Mouse (Mus musculus) CH12.LX (cell line): ENCODE data around the gene Arhgef28. TPM values are rescaled to one million over a fixed set of nuclear protein-coding genes. Genes with fewer than 3 reads are reported as not detected.

Experiments used
- DNase-seq: peaks from one replicate; pipeline ENCODE4 v3.0.0-alpha.2; 2013; ENCODE audit errors: extremely low read depth
- H3K27ac ChIP-seq: 2 replicates; pipeline ENCODE4 v1.5.1; 2012; ENCODE audit warnings: low read depth, mild to moderate bottlenecking, control low read depth, moderate library complexity; ENCODE audit not compliant: insufficient read depth
- H3K27me3 ChIP-seq: replicated peaks from 2 replicates; pipeline ENCODE3; 2012; ENCODE audit warnings: inconsistent platforms
- H3K36me3 ChIP-seq, 2 experiments: replicated peaks in 1 of 2; 2 replicates each; pipeline versions ENCODE3 to v1.6.1; 2012; ENCODE audit warnings: inconsistent platforms in 1 of 2, low read length in 1 of 2, mild to moderate bottlenecking in 1 of 2, mixed read lengths in 1 of 2, moderate library complexity in 1 of 2; ENCODE audit not compliant: control insufficient read depth in 1 of 2, insufficient read depth in 1 of 2
- H3K4me1 ChIP-seq, 2 experiments: 2 replicates each; pipeline ENCODE4 v1.6.1; 2012; ENCODE audit warnings: inconsistent platforms in 1 of 2, moderate library complexity in 1 of 2; ENCODE audit not compliant: insufficient read depth in 2 of 2, control insufficient read depth in 1 of 2
- H3K4me2 ChIP-seq: 2 replicates; pipeline ENCODE4 v1.6.1; 2012; ENCODE audit warnings: low read depth, mild to moderate bottlenecking, control low read depth; ENCODE audit not compliant: poor library complexity, insufficient read depth, severe bottlenecking
- H3K4me3 ChIP-seq, 3 experiments: fragments of 150-350 bp in 1 of 3; sonication (generic) in 1 of 3; replicated peaks in 1 of 3; 2 replicates each; pipeline versions ENCODE3 to v1.5.1; 2011 to 2012; ENCODE audit warnings: low read depth in 2 of 3, low read length in 2 of 3, mild to moderate bottlenecking in 2 of 3, moderate library complexity in 2 of 3, control low read depth in 1 of 3, improper control_type of control experiment in 1 of 3, inconsistent platforms in 1 of 3, mixed read lengths in 1 of 3; ENCODE audit not compliant: poor library complexity in 1 of 3
- H3K79me2 ChIP-seq: replicated peaks from 2 replicates; pipeline ENCODE4 v1.6.1; 2012; ENCODE audit warnings: mild to moderate bottlenecking, moderate library complexity; ENCODE audit not compliant: control insufficient read depth, poor library complexity, insufficient read depth, severe bottlenecking; ENCODE audit errors: extremely low read depth
- H3K9ac ChIP-seq: 2 replicates; pipeline ENCODE4 v1.6.1; 2012; ENCODE audit warnings: low read depth, mild to moderate bottlenecking, control low read depth, moderate library complexity; ENCODE audit not compliant: insufficient read depth
- H3K9me3 ChIP-seq: replicated peaks from 2 replicates; pipeline ENCODE3; 2012; ENCODE audit warnings: low read length, inconsistent platforms, mixed read lengths
- BHLHE40 ChIP-seq: IDR thresholded peaks from 2 replicates; pipeline ENCODE4 v1.6.1; 2011; ENCODE audit warnings: mild to moderate bottlenecking, low read depth, low read length, improper control_type of control experiment
- CHD1 ChIP-seq: IDR thresholded peaks from 2 replicates; pipeline ENCODE4 v1.6.1; 2012; ENCODE audit warnings: low read depth, low read length, improper control_type of control experiment, inconsistent platforms
- CHD2 ChIP-seq: IDR thresholded peaks from 2 replicates; pipeline ENCODE4 v1.6.1; 2011; ENCODE audit warnings: low read length, improper control_type of control experiment
- CTCF ChIP-seq, 2 experiments: IDR thresholded peaks in 1 of 2; conservative IDR thresholded peaks in 1 of 2; 2 replicates each; pipeline ENCODE4 v1.5.1; 2011 to 2012; ENCODE audit warnings: low read depth in 2 of 2, low read length in 2 of 2, improper control_type of control experiment in 1 of 2, inconsistent platforms in 1 of 2, mild to moderate bottlenecking in 1 of 2, moderate library complexity in 1 of 2
- ELF1 ChIP-seq: IDR thresholded peaks from 2 replicates; pipeline ENCODE4 v1.6.1; 2014; ENCODE audit warnings: low read depth, mild to moderate bottlenecking, inconsistent platforms, low read length, improper control_type of control experiment
- EP300 ChIP-seq: IDR thresholded peaks from 2 replicates; pipeline ENCODE4 v1.6.1; 2011; ENCODE audit warnings: low read length, improper control_type of control experiment
- GABPA ChIP-seq: IDR thresholded peaks from 2 replicates; pipeline ENCODE4 v1.6.1; 2012; ENCODE audit warnings: low read depth, low read length, improper control_type of control experiment, inconsistent platforms; ENCODE audit not compliant: insufficient replicate concordance
- IRF4 ChIP-seq: IDR thresholded peaks from 2 replicates; pipeline ENCODE4 v1.6.1; 2014; ENCODE audit warnings: low read depth, mild to moderate bottlenecking, inconsistent platforms, low read length, improper control_type of control experiment
- JUND ChIP-seq: conservative IDR thresholded peaks from 2 replicates; pipeline ENCODE4 v1.6.1; 2011; ENCODE audit warnings: low read depth, low read length, improper control_type of control experiment
- MAFK ChIP-seq: IDR thresholded peaks from 2 replicates; pipeline ENCODE4 v1.6.1; 2011; ENCODE audit warnings: low read length, improper control_type of control experiment; ENCODE audit not compliant: insufficient replicate concordance
- MAX ChIP-seq: IDR thresholded peaks from 2 replicates; pipeline ENCODE4 v1.6.1; 2011; ENCODE audit warnings: low read length, improper control_type of control experiment
- MAZ ChIP-seq: IDR thresholded peaks from 2 replicates; pipeline ENCODE4 v1.6.1; 2012; ENCODE audit warnings: low read depth, mild to moderate bottlenecking, inconsistent platforms, low read length, improper control_type of control experiment, moderate library complexity
- MEF2A ChIP-seq: IDR thresholded peaks from 2 replicates; pipeline ENCODE4 v1.6.1; 2014; ENCODE audit warnings: low read depth, mild to moderate bottlenecking, inconsistent platforms, low read length, improper control_type of control experiment, borderline replicate concordance
- MYC ChIP-seq: IDR thresholded peaks from 2 replicates; pipeline ENCODE4 v1.6.1; 2011; ENCODE audit warnings: low read depth, mild to moderate bottlenecking, improper control_type of control experiment, low read length
- NELFE ChIP-seq: IDR thresholded peaks from 2 replicates; pipeline ENCODE4 v1.6.1; 2011; ENCODE audit warnings: low read depth, low read length, improper control_type of control experiment
- NRF1 ChIP-seq: IDR thresholded peaks from 2 replicates; pipeline ENCODE4 v1.6.1; 2014; ENCODE audit warnings: low read depth, mild to moderate bottlenecking, inconsistent platforms, low read length, improper control_type of control experiment, moderate library complexity
- POLR2AphosphoS2 ChIP-seq: IDR thresholded peaks from 2 replicates; pipeline ENCODE4 v1.6.1; 2011; ENCODE audit warnings: low read depth, low read length, improper control_type of control experiment
- RAD21 ChIP-seq: IDR thresholded peaks from 2 replicates; pipeline ENCODE4 v1.6.1; 2011; ENCODE audit warnings: low read depth, mild to moderate bottlenecking, low read length, improper control_type of control experiment, moderate library complexity
- RCOR1 ChIP-seq: conservative IDR thresholded peaks from 2 replicates; pipeline ENCODE4 v1.6.1; 2012; ENCODE audit warnings: low read depth, mild to moderate bottlenecking, inconsistent platforms, low read length, improper control_type of control experiment
- SIN3A ChIP-seq: IDR thresholded peaks from 2 replicates; pipeline ENCODE4 v1.6.1; 2012; ENCODE audit warnings: low read length, improper control_type of control experiment, inconsistent platforms
- TBP ChIP-seq: conservative IDR thresholded peaks from 2 replicates; pipeline ENCODE4 v1.6.1; 2011; ENCODE audit warnings: low read depth, low read length, improper control_type of control experiment
- TCF12 ChIP-seq: IDR thresholded peaks from 2 replicates; pipeline ENCODE4 v1.6.1; 2014; ENCODE audit warnings: low read depth, mild to moderate bottlenecking, inconsistent platforms, low read length, improper control_type of control experiment
- UBTF ChIP-seq: IDR thresholded peaks from 2 replicates; pipeline ENCODE4 v1.6.1; 2012; ENCODE audit warnings: low read depth, mild to moderate bottlenecking, inconsistent platforms, low read length, improper control_type of control experiment, moderate library complexity
- USF1 ChIP-seq: IDR thresholded peaks from 2 replicates; pipeline ENCODE4 v1.6.1; 2014; ENCODE audit warnings: low read depth, mild to moderate bottlenecking, inconsistent platforms, low read length, improper control_type of control experiment
- USF2 ChIP-seq: conservative IDR thresholded peaks from 2 replicates; pipeline ENCODE4 v1.6.1; 2011; ENCODE audit warnings: low read depth, low read length, improper control_type of control experiment
- ZKSCAN1 ChIP-seq: IDR thresholded peaks from 2 replicates; pipeline ENCODE4 v1.6.1; 2012; ENCODE audit warnings: low read depth, inconsistent platforms, low read length, improper control_type of control experiment, borderline replicate concordance
- ZMIZ1 ChIP-seq: IDR thresholded peaks from 2 replicates; pipeline ENCODE4 v1.6.1; 2012; ENCODE audit warnings: low read depth, mild to moderate bottlenecking, inconsistent platforms, low read length, improper control_type of control experiment
- ZNF384 ChIP-seq: IDR thresholded peaks from 2 replicates; pipeline ENCODE4 v1.6.1; 2012; ENCODE audit warnings: low read depth, low read length, improper control_type of control experiment, inconsistent platforms
- dilution Hi-C: fragments of 300-500 bp; cut with MboI; formaldehyde crosslinking; loops from 2 replicates; pipeline ENCODE4 v1.14.3; 2020; ENCODE audit warnings: low sequenced_read_pairs; ENCODE audit not compliant: extremely low pct_unique_long_range_greater_than_20kb, extremely low pct_ligation_motif_present
- in situ Hi-C: fragments of 300-500 bp; cut with MboI; formaldehyde crosslinking; loops from 3 replicates; pipeline ENCODE4 v1.14.3; 2019; ENCODE audit warnings: low sequenced_read_pairs, low pct_ligation_motif_present, low pct_unique_long_range_greater_than_20kb, mixed read lengths
- polyA plus RNA-seq: library from polyadenylated mRNA; unstranded; fragments of >175 nt; gene quantifications from 2 replicates; pipeline ENCODE4 v1.2.1, GENCODE M21; 2012; ENCODE audit warnings: low read depth; ENCODE audit not compliant: insufficient read length
- total RNA-seq, 2 experiments: library from RNA; depleted of rRNA; stranded (reverse); fragments of 300-350 nt in 1 of 2; fragments of >200 nt in 1 of 2; gene quantifications; 2 replicates each; pipeline ENCODE4 v1.2.3; 2012 to 2014

Arhgef28 gene
- total and polyA plus RNA-seq, 3 experiments = 0.07 to 0.24 (median 0.08) TPM

GRCm38 (mm10) chr13:98093483-98093882 is 112.8 kb downstream of the Arhgef28 start:
- H3K79me2 ChIP-seq = no peaks in the 10 kb centered on the region
- H3K9me3 ChIP-seq = no peaks in the 10 kb centered on the region
- no peaks in the 10 kb centered on the region for H3K4me1 ChIP-seq
- H3K36me3 ChIP-seq = no peaks in the 10 kb centered on the region
- H3K9ac ChIP-seq = no peak overlapping the region
- dilution Hi-C loops (no loop called here), in situ Hi-C loops (no loop called here)
- H3K4me2 ChIP-seq = no peak overlapping the region
- no peaks in the 10 kb centered on the region for H3K27me3 ChIP-seq
- no peak for DNase-seq
- no peak overlapping the region for H3K4me3 ChIP-seq
- TF ChIP-seq MAZ (no peak), ZKSCAN1 (no peak), MAFK (no peak), RCOR1 (no peak), USF1 (no peak), POLR2AphosphoS2 (no peak), GABPA (no peak), CTCF (conservative IDR thresholded peaks at IDR 0.05 in 1 of 2, IDR thresholded peaks at IDR 0.05 in 1 of 2; ENCODE audit: low read depth in 2 of 2, low read length in 2 of 2) (no peak), CHD1 (no peak), MAX (no peak), TCF12 (no peak), MEF2A (no peak), NELFE (no peak), SIN3A (no peak), MYC (no peak), EP300 (no peak), NRF1 (no peak), ELF1 (no peak), CHD2 (no peak)
- H3K27ac ChIP-seq = no peak overlapping the region

- in situ Hi-C loops (no loop called here), dilution Hi-C loops (no loop called here)
Observed at GRCm38 (mm10) chr13:98092354-98093002, 113.8 kb downstream of the Arhgef28 start.

More at GRCm38 (mm10) chr13:98092354-98093002, 113.8 kb downstream of the Arhgef28 start:
- no peaks in the 10 kb centered on the region for H3K36me3 ChIP-seq
- no peak overlapping the region for H3K4me3 ChIP-seq
- no peak overlapping the region for H3K27ac ChIP-seq
- DNase-seq = no peak
- H3K79me2 ChIP-seq = no peaks in the 10 kb centered on the region
- no peaks in the 10 kb centered on the region for H3K27me3 ChIP-seq
- no peaks in the 10 kb centered on the region for H3K9me3 ChIP-seq
- no peak overlapping the region for H3K4me2 ChIP-seq
- H3K4me1 ChIP-seq = no peaks in the 10 kb centered on the region
- H3K9ac ChIP-seq = no peak overlapping the region
- no peak for TF ChIP-seq TBP
- no peak for TF ChIP-seq RAD21
- no peak for TF ChIP-seq BHLHE40
- TF ChIP-seq NRF1 = no peak
- no peak for TF ChIP-seq POLR2AphosphoS2
- TF ChIP-seq USF2 = no peak
- no peak for TF ChIP-seq UBTF
- no peak for TF ChIP-seq USF1
- TF ChIP-seq JUND = no peak
- TF ChIP-seq ZNF384 = no peak
- no peak for TF ChIP-seq ZMIZ1
- TF ChIP-seq IRF4 = no peak
